In genomic region chr9:102731044-102731471, GRCm38 (mm10) we compare ENCODE assay signal across 10 mouse cellular contexts. TPM values are rescaled to one million over a fixed set of nuclear protein-coding genes. Genes with fewer than 3 reads are reported as not detected.
DNase-seq lines count a peak whose midpoint lies in the region; ATAC-seq lines count a peak whose summit lies in the region.
"Had no signal": no experiment of that assay in that cellular context is flagged by ENCODE, and none has a peak within 500 bp of the region (broad histone marks: within the 10 kb centered on the region; RNA-seq: fewer than 3 reads in every experiment).

No protein-coding gene starts in this region.

- H3K9me3 ChIP-seq in neural tube, embryonic 13.5 days, result no peaks in the 10 kb centered on the region
- no peaks in the 10 kb centered on the region for H3K9me3 ChIP-seq in neural tube, embryonic 15.5 days (replicated peaks)

- intact Hi-C loops in heart, postnatal 10 days (cut with DNase I), result no loop called here
- intact Hi-C loops in left cerebral cortex, postnatal 36 days (cut with DNase I), result no loop called here

- peak overlapping the region; percentile 34; the same call in 1 of the 2 replicates for H3K27ac ChIP-seq in neural tube, embryonic 13.5 days (replicated peaks)
- H3K27ac ChIP-seq in neural tube, embryonic 15.5 days (replicated peaks), result no peak overlapping the region

- H3K36me3 ChIP-seq in neural tube, embryonic 13.5 days, result peaks cover 84% of the 10 kb centered on the region
- peaks cover 80% of the 10 kb centered on the region for H3K36me3 ChIP-seq in neural tube, embryonic 15.5 days

- 87% methylated on average over 7 of the region's 7 CpGs for WGBS in neural tube, embryonic 13.5 days
- WGBS in neural tube, embryonic 15.5 days, result 86% methylated on average over 7 of the region's 7 CpGs

- peak; percentile 14 to 19 for DNase-seq in heart, postnatal 10 days
- DNase-seq in heart, postnatal 4 days, result no peak
- peak; percentile 63 for DNase-seq in kidney, postnatal 14 days
- DNase-seq in layer of hippocampus, adult 9-11 months, result no peak
- DNase-seq in left cerebral cortex, postnatal 36 days (ENCODE audit: low spot score in 2 of 2), result no peak
- DNase-seq in cerebellum, adult 8-10 months, result no peak
- DNase-seq: embryo, embryonic 11 days; right cerebral cortex, postnatal 14 days had no signal

- H3K4me3 ChIP-seq in neural tube, embryonic 13.5 days, result no peak overlapping the region
- H3K4me3 ChIP-seq in neural tube, embryonic 15.5 days (replicated peaks), result no peak overlapping the region

- H3K9ac ChIP-seq in neural tube, embryonic 13.5 days, result no peak overlapping the region
- no peak overlapping the region for H3K9ac ChIP-seq in neural tube, embryonic 15.5 days (replicated peaks)

- peaks cover 38% of the 10 kb centered on the region for H3K4me1 ChIP-seq in neural tube, embryonic 13.5 days (replicated peaks)
- H3K4me1 ChIP-seq in neural tube, embryonic 15.5 days, result peaks cover 24% of the 10 kb centered on the region

- H3K27me3 ChIP-seq in neural tube, embryonic 13.5 days, result no peaks in the 10 kb centered on the region
- H3K27me3 ChIP-seq in neural tube, embryonic 15.5 days (replicated peaks), result no peaks in the 10 kb centered on the region

- no peak overlapping the region for H3K4me2 ChIP-seq in neural tube, embryonic 13.5 days
- no peak overlapping the region for H3K4me2 ChIP-seq in neural tube, embryonic 15.5 days

- no peak for ATAC-seq in neural tube, embryonic 13.5 days (ENCODE audit: low read depth)
- ATAC-seq in neural tube, embryonic 15.5 days (ENCODE audit: low FRiP score), result no peak

RNA-seq across cellular contexts. Expression of gene Amotl2, which starts 14.6 kb away (rescaled TPM):
- 10 to 100 TPM; 79.2 to 90.2 TPM for total RNA-seq in heart, postnatal 10 days (2021)
- 10 to 100 TPM; 90.0 to 91.6 TPM for total RNA-seq in heart, postnatal 4 days (2021)
- 59.3 and 69.6 TPM in 2 replicates for polyA plus RNA-seq in neural tube, embryonic 13.5 days (2015; fragmentation: Nextera tagmentation; extraction: Ambion mirVana)
- 41.5 and 57.0 TPM in 2 replicates for polyA plus RNA-seq in neural tube, embryonic 15.5 days (2015; fragmentation: Nextera tagmentation; extraction: Ambion mirVana)
- 10 to 100 TPM; 18.5 to 24.3 TPM for total RNA-seq in left cerebral cortex, postnatal 36 days (2021)

Comparison
In these comparisons a context has a peak if more than half of its experiments do, and no peak if none do; other contexts are left out.
1. DNase-seq: peak in heart, postnatal 10 days (2 of 2) and kidney, postnatal 14 days (single experiment); none in heart, postnatal 4 days (single experiment), layer of hippocampus, adult 9-11 months (single experiment), left cerebral cortex, postnatal 36 days (0 of 2) and cerebellum, adult 8-10 months (single experiment).